Mouse (Mus musculus): ENCODE data around the gene Vil1.

- TF ChIP-seq POLR2A (IDR thresholded peaks at IDR 0.05; ENCODE audit: low read depth, low read length) (no peak), CTCF (IDR thresholded peaks at IDR 0.05; ENCODE audit: extremely low read depth, insufficient read length, insufficient replicate concordance, low read depth, low read length) (no peak)
These were observed 45.7 kb upstream of the Vil1 start for GRCm38 (mm10) chr1:74363437-74363836.

All from small intestine, adult 2 months (tissue).